Mouse (Mus musculus): ENCODE data around the gene Mast4. TPM values are rescaled to one million over a fixed set of nuclear protein-coding genes. Genes with fewer than 3 reads are reported as not detected.

Mast4 gene
- total RNA-seq, 1 experiment from 2014 or later = 4.1 TPM

DNA sequence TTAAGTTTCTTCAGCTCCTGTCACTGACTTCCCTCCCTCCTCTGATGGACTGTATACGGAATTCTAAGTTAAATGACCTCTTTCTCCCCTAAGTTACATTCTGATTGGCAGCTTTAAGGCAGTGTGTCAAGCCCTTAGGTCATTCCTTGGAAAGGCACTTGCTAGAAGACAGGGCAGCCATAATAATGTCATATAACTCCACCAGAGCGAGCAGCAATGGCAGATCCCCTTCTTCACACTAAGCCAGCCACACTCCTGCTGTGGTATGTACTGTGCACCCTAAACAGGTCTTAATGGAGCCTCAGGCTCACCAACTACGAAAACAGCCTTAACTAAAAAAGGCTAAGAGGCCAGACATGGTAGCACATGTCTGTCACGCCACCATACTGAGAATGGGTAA lies 123.6 kb downstream of the Mast4 start:
- no peak for ATAC-seq (replicated peaks; ENCODE audit: insufficient number of reproducible peaks, low FRiP score, low TSS enrichment, poor library complexity, severe bottlenecking)

GRCm38 (mm10) chr13:103207199-103207598 lies 127.1 kb downstream of the Mast4 start:
- no peak for ATAC-seq (replicated peaks; ENCODE audit: insufficient number of reproducible peaks, low FRiP score, low TSS enrichment, poor library complexity, severe bottlenecking)

DNA sequence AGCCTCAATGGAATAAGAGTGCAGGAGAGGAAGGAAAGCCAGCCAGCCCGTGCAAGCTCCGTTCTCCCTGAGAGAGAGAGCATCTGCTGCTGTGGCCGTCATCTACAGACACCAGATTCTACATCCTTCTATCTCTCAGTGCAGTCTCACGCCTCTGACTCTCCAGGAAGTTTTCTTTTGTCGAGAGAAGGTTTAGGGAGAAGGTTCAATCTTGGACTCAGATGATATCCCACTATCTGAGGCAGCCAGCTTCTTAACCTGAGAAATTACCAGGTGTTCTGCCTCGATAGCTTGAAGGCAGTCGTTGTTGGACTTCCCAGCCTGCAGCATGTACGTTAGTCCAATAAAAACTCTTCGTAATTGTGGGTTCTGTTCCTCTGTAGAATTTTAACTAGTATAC lies 127.7 kb downstream of the Mast4 start:
- no peak for ATAC-seq (replicated peaks; ENCODE audit: insufficient number of reproducible peaks, low FRiP score, low TSS enrichment, poor library complexity, severe bottlenecking)

DNA sequence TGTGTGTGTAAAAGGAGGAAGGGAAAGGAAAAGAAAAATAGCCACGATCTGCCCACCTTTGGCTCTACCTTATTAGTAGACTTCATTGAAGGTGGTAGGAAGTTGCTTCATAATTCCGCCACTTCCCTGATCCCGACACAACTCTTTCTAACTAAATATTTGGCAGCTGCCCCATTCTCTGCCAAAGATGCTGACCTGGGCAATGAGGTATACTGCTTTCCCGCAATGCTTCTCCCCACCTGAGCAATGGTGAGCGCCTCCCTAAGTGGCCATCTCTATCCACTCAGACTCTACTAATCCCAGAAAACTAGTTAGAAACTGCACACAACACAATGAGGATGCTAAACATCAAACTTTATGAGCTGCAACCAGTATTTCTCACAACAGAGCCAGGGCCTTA lies 129.1 kb downstream of the Mast4 start:
- no peak for ATAC-seq (replicated peaks; ENCODE audit: insufficient number of reproducible peaks, low FRiP score, low TSS enrichment, poor library complexity, severe bottlenecking)

DNA sequence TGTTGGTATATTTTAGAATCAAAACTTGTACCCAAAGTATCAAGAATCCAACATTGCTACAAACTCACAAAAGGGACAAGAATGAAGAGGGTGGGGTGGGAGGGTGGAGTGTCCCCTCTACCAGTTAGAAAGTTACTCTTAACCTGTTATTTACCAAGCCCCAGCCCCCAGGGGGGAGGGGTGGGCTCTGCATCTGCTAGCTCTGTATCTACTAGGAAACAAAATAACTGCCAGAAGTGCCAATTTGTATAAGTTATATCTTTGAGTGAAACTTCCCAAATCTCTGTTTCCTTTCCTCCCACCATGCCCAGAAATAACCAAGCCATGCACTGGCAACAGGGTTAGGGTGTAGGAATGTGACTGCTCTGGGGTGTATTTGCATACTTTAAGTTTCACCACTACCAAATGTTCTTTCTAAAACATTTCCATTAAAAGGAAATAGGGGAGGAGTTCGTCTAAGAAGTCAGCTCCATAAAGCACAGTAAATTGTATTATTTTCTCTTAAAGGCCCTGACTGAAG lies 130.9 kb downstream of the Mast4 start:
- ATAC-seq (replicated peaks; ENCODE audit: insufficient number of reproducible peaks, low FRiP score, low TSS enrichment, poor library complexity, severe bottlenecking) = no peak

- no peak for ATAC-seq (replicated peaks; ENCODE audit: insufficient number of reproducible peaks, low FRiP score, low TSS enrichment, poor library complexity, severe bottlenecking)
These were observed 133.1 kb downstream of the Mast4 start for GRCm38 (mm10) chr13:103201016-103201760.

DNA sequence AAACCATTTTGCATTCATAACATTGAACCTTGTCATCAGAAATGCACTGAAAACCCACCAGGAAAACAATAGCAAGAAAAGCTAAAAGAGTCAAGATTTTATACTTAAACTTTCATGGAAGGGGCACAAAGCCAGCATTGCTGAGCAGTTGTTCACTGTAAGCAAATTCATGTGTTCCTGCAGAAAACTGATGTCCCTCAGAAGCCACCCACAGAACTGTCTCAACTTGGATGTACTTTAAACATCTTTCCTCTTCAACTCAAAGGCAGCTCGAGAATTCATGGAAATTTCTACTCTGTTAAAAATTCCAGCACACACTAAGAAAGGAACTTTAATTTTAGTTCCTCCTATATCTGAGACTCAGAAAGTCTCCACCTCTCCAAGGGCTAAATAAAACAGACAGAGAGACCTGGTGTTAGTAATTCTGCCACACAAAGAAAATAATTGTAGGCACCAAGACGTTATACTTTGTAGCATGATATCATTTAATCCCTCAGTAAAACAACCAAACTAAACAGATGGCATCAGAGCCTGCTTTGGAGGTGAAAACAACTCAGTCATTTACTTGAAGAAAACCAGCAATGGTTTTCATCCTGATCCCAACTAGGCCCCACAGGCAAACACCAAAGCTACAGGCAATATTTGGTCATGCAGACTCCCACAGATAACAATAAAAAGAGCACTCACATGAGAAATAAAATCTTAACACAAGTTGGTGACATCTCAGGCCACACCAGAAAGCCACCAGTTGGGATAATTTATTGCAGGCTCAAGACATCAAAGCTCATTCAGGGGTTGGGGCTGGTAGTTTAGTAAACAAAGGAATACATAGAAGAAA lies 134.3 kb downstream of the Mast4 start:
- ATAC-seq (replicated peaks; ENCODE audit: insufficient number of reproducible peaks, low FRiP score, low TSS enrichment, poor library complexity, severe bottlenecking) = no peak

GRCm38 (mm10) chr13:103198210-103198940 lies 135.9 kb downstream of the Mast4 start:
- no peak for ATAC-seq (replicated peaks; ENCODE audit: insufficient number of reproducible peaks, low FRiP score, low TSS enrichment, poor library complexity, severe bottlenecking)

DNA sequence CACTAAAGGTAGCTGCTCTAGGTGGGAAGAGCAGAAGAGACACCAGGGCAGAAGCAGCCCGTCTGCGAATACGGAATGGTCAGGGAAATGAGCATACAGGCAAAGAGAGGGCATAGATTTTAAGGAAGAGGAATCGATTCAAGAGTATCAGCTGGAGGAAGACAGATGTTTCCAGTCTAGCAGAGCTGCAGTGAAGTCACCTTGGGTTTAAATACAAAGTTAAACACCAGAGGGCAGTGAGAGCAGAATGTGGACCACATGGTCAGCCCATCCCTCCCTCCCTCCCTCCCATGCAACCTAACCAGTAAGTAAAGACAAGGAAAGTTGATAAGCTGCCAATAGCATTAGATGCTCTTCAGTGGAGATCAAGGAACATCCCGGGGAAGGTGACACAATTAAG lies 138.0 kb downstream of the Mast4 start:
- no peak for ATAC-seq (replicated peaks; ENCODE audit: insufficient number of reproducible peaks, low FRiP score, low TSS enrichment, poor library complexity, severe bottlenecking)

DNA sequence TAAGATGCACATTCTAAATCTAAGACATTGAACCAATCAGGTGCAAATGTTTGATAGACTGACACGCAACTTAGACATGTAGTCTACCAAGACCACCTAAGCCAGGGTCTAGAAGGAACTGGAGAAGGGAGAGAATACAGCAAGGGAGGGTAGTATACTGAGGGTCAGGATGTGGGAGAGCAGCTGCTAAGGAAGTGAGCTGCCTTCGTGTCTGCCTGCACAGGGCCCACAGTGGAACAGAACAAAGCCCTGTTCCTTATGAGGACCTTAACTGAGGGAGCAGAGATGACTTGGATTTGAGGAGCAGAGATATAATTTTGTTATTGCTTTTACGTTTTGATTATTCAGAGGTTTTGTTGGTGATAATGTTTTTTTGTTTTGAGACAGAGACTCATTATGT lies 138.4 kb downstream of the Mast4 start:
- ATAC-seq (replicated peaks; ENCODE audit: insufficient number of reproducible peaks, low FRiP score, low TSS enrichment, poor library complexity, severe bottlenecking) = no peak

DNA sequence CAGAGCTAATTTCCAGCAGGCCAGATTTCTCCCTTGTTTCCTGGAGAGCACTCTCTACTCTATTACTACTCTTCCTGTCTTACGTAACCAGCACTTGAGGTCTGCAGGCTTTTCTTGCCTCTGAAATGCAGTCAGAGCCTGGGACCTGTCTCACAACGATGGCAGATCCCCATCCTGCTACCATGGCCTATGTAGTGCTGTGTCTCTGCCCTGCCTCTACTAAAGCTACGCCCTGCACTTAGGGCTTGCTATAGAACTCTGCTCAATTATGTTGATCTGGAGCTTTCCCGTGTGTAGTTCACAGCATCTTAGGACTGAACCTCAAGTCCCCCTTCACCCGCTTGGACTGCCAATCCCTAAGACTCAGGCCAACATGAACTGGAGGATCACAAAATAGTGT lies 150.7 kb downstream of the Mast4 start:
- no peak for ATAC-seq (replicated peaks; ENCODE audit: insufficient number of reproducible peaks, low FRiP score, low TSS enrichment, poor library complexity, severe bottlenecking)

DNA sequence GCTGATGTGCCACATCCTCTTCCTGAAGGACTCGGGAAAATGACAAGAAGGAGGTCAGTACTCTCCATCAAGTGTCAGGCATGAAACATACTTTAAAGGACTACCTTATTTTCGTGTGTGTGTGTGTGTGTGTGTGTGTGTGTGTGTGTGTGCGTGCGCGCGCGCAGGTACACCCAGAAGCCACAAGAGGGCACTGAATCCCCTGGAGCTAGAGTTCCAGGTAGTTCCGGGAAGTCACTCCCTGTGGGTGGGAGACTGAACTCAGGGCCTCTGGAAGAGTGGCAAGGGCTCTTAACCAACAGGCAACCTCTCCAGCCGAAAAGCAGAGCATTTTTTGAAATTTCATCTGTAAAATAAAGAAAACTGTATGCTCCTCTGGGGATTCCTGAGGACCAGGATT lies 152.5 kb downstream of the Mast4 start:
- no peak for ATAC-seq (replicated peaks; ENCODE audit: insufficient number of reproducible peaks, low FRiP score, low TSS enrichment, poor library complexity, severe bottlenecking)

GRCm38 (mm10) chr13:103176871-103177270 lies 157.4 kb downstream of the Mast4 start:
- no peak for ATAC-seq (replicated peaks; ENCODE audit: insufficient number of reproducible peaks, low FRiP score, low TSS enrichment, poor library complexity, severe bottlenecking)

DNA sequence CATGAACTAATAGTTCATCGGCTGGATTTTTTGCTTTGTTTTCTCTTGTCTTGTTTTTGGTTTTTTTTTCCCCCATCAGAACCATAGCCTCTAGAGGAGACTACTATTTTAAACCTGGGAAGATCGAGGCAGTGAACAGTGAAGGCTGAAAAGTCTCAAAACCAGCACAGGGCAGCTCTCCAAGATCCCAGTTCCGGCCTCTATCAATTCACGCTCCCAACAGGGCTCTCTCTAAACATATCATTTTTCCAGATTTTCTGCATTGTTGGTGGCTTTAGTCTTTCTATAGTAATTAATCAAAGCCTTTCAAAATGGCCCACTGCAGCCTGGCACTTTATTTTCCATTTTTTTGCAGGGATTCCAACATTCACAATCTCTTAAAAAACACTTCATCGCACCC lies 159.9 kb downstream of the Mast4 start:
- no peak for ATAC-seq (replicated peaks; ENCODE audit: insufficient number of reproducible peaks, low FRiP score, low TSS enrichment, poor library complexity, severe bottlenecking)

- no peak for ATAC-seq (replicated peaks; ENCODE audit: insufficient number of reproducible peaks, low FRiP score, low TSS enrichment, poor library complexity, severe bottlenecking)
These were observed 160.6 kb downstream of the Mast4 start for GRCm38 (mm10) chr13:103173545-103174182.

GRCm38 (mm10) chr13:103151944-103152343 lies 182.4 kb downstream of the Mast4 start:
- no peak for ATAC-seq (replicated peaks; ENCODE audit: insufficient number of reproducible peaks, low FRiP score, low TSS enrichment, poor library complexity, severe bottlenecking)

- ATAC-seq (replicated peaks; ENCODE audit: insufficient number of reproducible peaks, low FRiP score, low TSS enrichment, poor library complexity, severe bottlenecking) = no peak
These were observed 183.1 kb downstream of the Mast4 start for GRCm38 (mm10) chr13:103151171-103151570.

DNA sequence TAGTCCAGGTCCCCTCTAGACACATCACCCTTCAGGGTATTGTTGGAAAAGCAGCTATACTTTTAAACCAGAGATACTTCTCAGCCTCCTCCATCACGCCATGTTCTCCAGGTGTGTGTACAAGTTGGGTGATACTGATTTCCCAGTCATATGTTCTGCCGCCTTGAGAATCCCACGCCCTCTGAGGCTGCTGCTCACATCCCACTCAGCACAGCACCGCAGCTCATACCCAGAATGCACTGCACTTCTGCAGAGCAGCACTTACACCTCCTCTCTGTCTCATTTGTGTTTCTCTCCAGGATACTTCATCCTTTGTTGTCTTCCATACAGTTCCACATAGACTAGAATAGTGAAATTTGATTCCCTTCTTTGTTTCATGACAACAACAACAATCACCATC lies 183.6 kb downstream of the Mast4 start:
- ATAC-seq (replicated peaks; ENCODE audit: insufficient number of reproducible peaks, low FRiP score, low TSS enrichment, poor library complexity, severe bottlenecking) = no peak

DNA sequence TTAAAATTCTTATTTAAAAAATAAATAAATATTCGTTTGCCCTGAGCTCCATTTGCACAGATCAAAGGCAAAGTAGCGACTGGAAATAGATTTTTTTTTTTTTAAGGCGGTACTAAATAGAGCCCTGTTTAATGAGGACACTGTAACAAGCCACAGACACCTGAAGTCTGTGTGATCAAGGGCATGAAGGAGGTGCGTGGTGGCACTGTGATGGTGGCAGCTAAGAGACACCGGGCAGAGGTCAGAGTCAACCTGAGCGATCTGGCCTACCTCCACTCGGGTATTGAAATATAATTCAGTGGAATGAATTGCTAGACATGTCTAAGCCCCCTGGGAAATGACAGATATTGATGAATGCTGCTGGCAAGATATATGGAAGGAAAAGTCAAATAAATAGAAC lies 184.9 kb downstream of the Mast4 start:
- ATAC-seq (replicated peaks; ENCODE audit: insufficient number of reproducible peaks, low FRiP score, low TSS enrichment, poor library complexity, severe bottlenecking) = no peak

All from monocyte, adult 5-6 weeks (primary cell).